Mouse (Mus musculus) C3H10T1/2 (cell line): ENCODE results near the gene Mark4. TPM values are rescaled to one million over a fixed set of nuclear protein-coding genes. Genes with fewer than 3 reads are reported as not detected.

Experiments
- polyA plus RNA-seq, 2 experiments: library from polyadenylated mRNA; unstranded; fragments of >200 nt; fragmentation: generic; extraction: Trizol; gene quantifications; one replicate each; pipeline ENCODE4 v1.2.1; 2012; ENCODE audit warnings: missing spikeins in 2 of 2

The Mark4 gene
- 10 to 100 TPM in 1 of 2 experiments, 1 to 10 TPM in 1; 7.2 to 16.0 TPM for polyA plus RNA-seq

GRCm38 (mm10) chr7:19458591-19459111 lies at the start of gene Mark4:
Gene Mark4, minus strand, starts transcription at chr7:19458821.

GRCm38 (mm10) chr7:19462884-19463381 lies 4.3 kb upstream of the Mark4 start, which contains the start of gene Exoc3l2:
Gene Exoc3l2, plus strand, starts transcription at chr7:19463331.

GRCm38 (mm10) chr7:19404476-19404875 lies 54.1 kb downstream of the Mark4 start, which contains the start of gene Ckm:
Gene Ckm, plus strand, starts transcription at chr7:19404776.

GRCm38 (mm10) chr7:19403731-19404296 lies 54.8 kb downstream of the Mark4 start, which contains the start of gene Klc3:
Gene Klc3, minus strand, starts transcription at chr7:19404104.

GRCm38 (mm10) chr7:19381377-19382165 lies 77.0 kb downstream of the Mark4 start, which contains the start of gene Ercc2:
Gene Ercc2, plus strand, starts transcription at chr7:19382010.

Other genes starting within 250 kb of the Mark4 start
- gene Gpr4, start 246.3 kb downstream of the Mark4 start, polyA plus RNA-seq, result under 1 TPM; 0.05 to 0.14 TPM
- 10 to 100 TPM; 22.3 to 24.0 TPM for gene Opa3, start 230.5 kb downstream of the Mark4 start, polyA plus RNA-seq
- 10 to 100 TPM; 30.1 to 39.1 TPM for gene Vasp, start 187.0 kb downstream of the Mark4 start, polyA plus RNA-seq
- not detected for gene Ppm1n, start 178.8 kb downstream of the Mark4 start, polyA plus RNA-seq
- 1 to 10 TPM in 1 of 2 experiments, under 1 TPM in 1; 0.91 to 1.1 TPM for gene Rtn2, start 176.2 kb downstream of the Mark4 start, polyA plus RNA-seq
- 1 to 10 TPM in 1 of 2 experiments, under 1 TPM in 1; 0.29 to 1.1 TPM for gene Fosb, start 148.8 kb downstream of the Mark4 start, polyA plus RNA-seq
- 100 to 1,000 TPM in 1 of 2 experiments, 10 to 100 TPM in 1; 85.1 to 272 TPM for gene Ercc1, start 114.0 kb downstream of the Mark4 start, polyA plus RNA-seq
- 10 to 100 TPM in 1 of 2 experiments, 1 to 10 TPM in 1; 9.0 to 24.5 TPM for gene Cd3eap, start 99.3 kb downstream of the Mark4 start, polyA plus RNA-seq
- 1 to 10 TPM; 7.3 to 7.9 TPM for gene Ppp1r13l, start 99.1 kb downstream of the Mark4 start, polyA plus RNA-seq
- 10 to 100 TPM in 1 of 2 experiments, 1 to 10 TPM in 1; 6.7 to 12.5 TPM for gene Ercc2, start 76.8 kb downstream of the Mark4 start, polyA plus RNA-seq
- gene Klc3, start 54.7 kb downstream of the Mark4 start, polyA plus RNA-seq, result 1 to 10 TPM in 1 of 2 experiments, under 1 TPM in 1; 0.61 to 2.7 TPM
- gene Ckm, start 54.0 kb downstream of the Mark4 start, polyA plus RNA-seq, result under 1 TPM in 1 of 2 experiments, not detected in 1; 0.05 TPM
- under 1 TPM; 0.06 to 0.08 TPM for gene Exoc3l2, start 4.5 kb upstream of the Mark4 start, polyA plus RNA-seq
- 1 to 10 TPM; 2.8 to 7.6 TPM for gene Bloc1s3, start 49.5 kb upstream of the Mark4 start, polyA plus RNA-seq
- gene Trappc6a, start 49.6 kb upstream of the Mark4 start, polyA plus RNA-seq, result 100 to 1,000 TPM in 1 of 2 experiments, 10 to 100 TPM in 1; 46.3 to 112 TPM
- gene Nkpd1, start 59.0 kb upstream of the Mark4 start, polyA plus RNA-seq, result under 1 TPM; 0.01 to 0.32 TPM
- gene Ppp1r37, start 104.3 kb upstream of the Mark4 start, polyA plus RNA-seq, result 10 to 100 TPM; 33.3 to 45.0 TPM
- gene Zfp296, start 118.5 kb upstream of the Mark4 start, polyA plus RNA-seq, result under 1 TPM in 1 of 2 experiments, not detected in 1; 0.07 TPM
- gene Gemin7, start 118.8 kb upstream of the Mark4 start, polyA plus RNA-seq, result 100 to 1,000 TPM; 127 to 141 TPM
- 10 to 100 TPM; 11.9 to 28.1 TPM for gene Clasrp, start 145.7 kb upstream of the Mark4 start, polyA plus RNA-seq
- 10 to 100 TPM; 11.9 to 33.1 TPM for gene Relb, start 170.6 kb upstream of the Mark4 start, polyA plus RNA-seq
- 10 to 100 TPM; 82.8 to 99.6 TPM for gene Clptm1, start 206.2 kb upstream of the Mark4 start, polyA plus RNA-seq
- gene Apoc2, start 219.1 kb upstream of the Mark4 start, polyA plus RNA-seq, result under 1 TPM in 1 of 2 experiments, not detected in 1; 0.94 TPM
- not detected for gene Gm44805, start 222.6 kb upstream of the Mark4 start, polyA plus RNA-seq
- 1 to 10 TPM in 1 of 2 experiments, not detected in 1; 4.6 TPM for gene Apoc4, start 222.7 kb upstream of the Mark4 start, polyA plus RNA-seq
- 10 to 100 TPM in 1 of 2 experiments, not detected in 1; 23.3 TPM for gene Apoc1, start 233.8 kb upstream of the Mark4 start, polyA plus RNA-seq
- 10 to 100 TPM in 1 of 2 experiments, under 1 TPM in 1; 0.54 to 25.5 TPM for gene Apoe, start 240.4 kb upstream of the Mark4 start, polyA plus RNA-seq